Mouse (Mus musculus): ENCODE results near the gene Cnih2. TPM values are rescaled to one million over a fixed set of nuclear protein-coding genes. Genes with fewer than 3 reads are reported as not detected.

Cnih2 gene
- total and polyA plus RNA-seq, 3 experiments = 0.72 to 1.7 TPM; not detected in 1

DNA sequence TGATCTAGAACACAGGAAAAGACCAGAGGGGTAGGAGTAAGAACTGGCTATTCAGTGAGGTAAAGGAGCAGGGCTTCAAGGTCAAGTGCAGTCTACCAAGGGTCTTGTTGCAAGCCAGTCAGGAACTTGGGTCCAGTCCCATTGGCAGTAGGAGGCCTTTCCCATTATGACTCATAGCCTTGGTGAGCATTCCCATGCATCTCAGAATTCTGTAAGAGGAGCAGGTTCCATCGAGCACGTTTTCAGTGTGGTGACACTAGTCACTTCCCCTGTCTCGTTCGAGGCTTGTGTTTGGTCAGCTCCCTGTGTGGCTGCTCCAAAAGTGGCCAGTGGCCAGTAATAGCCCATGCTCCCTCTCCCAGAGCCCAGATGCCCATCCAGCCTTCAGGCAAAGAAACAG lies 52.8 kb downstream of the Cnih2 start:
- H3K27ac ChIP-seq (ENCODE audit: insufficient read depth, low read depth) = no peak overlapping the region
- no peak for TF ChIP-seq JUN (IDR thresholded peaks at IDR 0.05; ENCODE audit: insufficient read depth, low read depth, low read length)
- TF ChIP-seq ZKSCAN1 (IDR thresholded peaks at IDR 0.05; ENCODE audit: borderline replicate concordance, low read depth, low read length) = no peak
- TF ChIP-seq JUND (conservative IDR thresholded peaks at IDR 0.05; ENCODE audit: low read depth, low read length) = no peak
- TF ChIP-seq E2F4 (IDR thresholded peaks at IDR 0.05; ENCODE audit: insufficient replicate concordance, low read depth, low read length) = no peak
- TF ChIP-seq NELFE (IDR thresholded peaks at IDR 0.05; ENCODE audit: low read depth, low read length) = no peak
- no peak for TF ChIP-seq SMC3 (IDR thresholded peaks at IDR 0.05; ENCODE audit: low read depth, low read length)
- TF ChIP-seq MEF2A (IDR thresholded peaks at IDR 0.05; ENCODE audit: borderline replicate concordance, low read depth, low read length) = no peak
- TF ChIP-seq CTCF (conservative IDR thresholded peaks at IDR 0.05 in 1 of 2, IDR thresholded peaks at IDR 0.05 in 1 of 2; ENCODE audit: low read depth in 2 of 2, low read length in 2 of 2) = no peak
- no peak for TF ChIP-seq USF1 (IDR thresholded peaks at IDR 0.05; ENCODE audit: low read depth, low read length)
- TF ChIP-seq BHLHE40 (IDR thresholded peaks at IDR 0.05; ENCODE audit: low read depth, low read length) = no peak
- dilution Hi-C loops (cut with MboI; ENCODE audit: extremely low pct_ligation_motif_present, extremely low pct_unique_long_range_greater_than_20kb, low sequenced_read_pairs) = no loop called here
- H3K4me3 ChIP-seq (replicated peaks in 1 of 3; ENCODE audit: low read depth in 2 of 3, low read length in 2 of 3, poor library complexity in 1 of 3) = no peak overlapping the region
- H3K36me3 ChIP-seq (replicated peaks in 1 of 2; ENCODE audit: control insufficient read depth in 1 of 2, insufficient read depth in 1 of 2, low read length in 1 of 2) = peaks cover 45 to 74% of the 10 kb centered on the region in 2 experiments
- no peak overlapping the region for H3K9ac ChIP-seq (ENCODE audit: insufficient read depth, low read depth)
- H3K9me3 ChIP-seq (replicated peaks; ENCODE audit: low read length) = no peaks in the 10 kb centered on the region
- DNase-seq (ENCODE audit: extremely low read depth) = no peak
- in situ Hi-C loops (cut with MboI; ENCODE audit: low pct_ligation_motif_present, low pct_unique_long_range_greater_than_20kb, low sequenced_read_pairs) = no loop called here
- H3K79me2 ChIP-seq (replicated peaks; ENCODE audit: control insufficient read depth, extremely low read depth, insufficient read depth, poor library complexity, severe bottlenecking) = peaks cover 11% of the 10 kb centered on the region
- no peak overlapping the region for H3K4me2 ChIP-seq (ENCODE audit: insufficient read depth, low read depth, poor library complexity, severe bottlenecking)
- peaks cover 12 to 27% of the 10 kb centered on the region in 2 experiments for H3K4me1 ChIP-seq (ENCODE audit: control insufficient read depth in 1 of 2, insufficient read depth in 2 of 2)
- H3K27me3 ChIP-seq (replicated peaks) = no peaks in the 10 kb centered on the region

Other genes starting within 250 kb of the Cnih2 start
Only the 20 nearest of the 22 such genes appear.
- 0.34 and 0.67 TPM in 2 replicates for gene Actn3, start 220.6 kb downstream of the Cnih2 start, total RNA-seq (2012; rRNA removed)
- gene Actn3, start 220.6 kb downstream of the Cnih2 start, total RNA-seq (2014; rRNA removed) = 0.32 TPM in 1 of 2 replicates, not detected in the other
- gene Actn3, start 220.6 kb downstream of the Cnih2 start, polyA plus RNA-seq (2012; ENCODE audit: insufficient read length, low read depth) = 0.37 and 0.41 TPM in 2 replicates
- 8.0 and 8.4 TPM in 2 replicates for gene Zdhhc24, start 219.9 kb downstream of the Cnih2 start, total RNA-seq (2012; rRNA removed)
- gene Zdhhc24, start 219.9 kb downstream of the Cnih2 start, total RNA-seq (2014; rRNA removed) = 4.5 and 5.0 TPM in 2 replicates
- 4.7 and 5.0 TPM in 2 replicates for gene Zdhhc24, start 219.9 kb downstream of the Cnih2 start, polyA plus RNA-seq (2012; ENCODE audit: insufficient read length, low read depth)
- gene Bbs1, start 191.9 kb downstream of the Cnih2 start, total RNA-seq (2012; rRNA removed) = 2.7 and 3.0 TPM in 2 replicates
- 2.0 and 3.1 TPM in 2 replicates for gene Bbs1, start 191.9 kb downstream of the Cnih2 start, total RNA-seq (2014; rRNA removed)
- 2.1 and 2.8 TPM in 2 replicates for gene Bbs1, start 191.9 kb downstream of the Cnih2 start, polyA plus RNA-seq (2012; ENCODE audit: insufficient read length, low read depth)
- gene Dpp3, start 170.2 kb downstream of the Cnih2 start, total RNA-seq (2012; rRNA removed) = 89.7 and 109 TPM in 2 replicates
- 74.0 and 79.6 TPM in 2 replicates for gene Dpp3, start 170.2 kb downstream of the Cnih2 start, total RNA-seq (2014; rRNA removed)
- gene Dpp3, start 170.2 kb downstream of the Cnih2 start, polyA plus RNA-seq (2012; ENCODE audit: insufficient read length, low read depth) = 97.3 and 100.0 TPM in 2 replicates
- 0.42 TPM in 1 of 2 replicates, not detected in the other for gene Peli3, start 155.4 kb downstream of the Cnih2 start, total RNA-seq (2012; rRNA removed)
- 0.07 TPM in 1 of 2 replicates, not detected in the other for gene Peli3, start 155.4 kb downstream of the Cnih2 start, total RNA-seq (2014; rRNA removed)
- not detected in 2 replicates for gene Peli3, start 155.4 kb downstream of the Cnih2 start, polyA plus RNA-seq (2012; ENCODE audit: insufficient read length, low read depth)
- gene Mrpl11, start 136.4 kb downstream of the Cnih2 start, total RNA-seq (2012; rRNA removed) = 74.0 and 100 TPM in 2 replicates
- 160 and 171 TPM in 2 replicates for gene Mrpl11, start 136.4 kb downstream of the Cnih2 start, total RNA-seq (2014; rRNA removed)
- 101 and 102 TPM in 2 replicates for gene Mrpl11, start 136.4 kb downstream of the Cnih2 start, polyA plus RNA-seq (2012; ENCODE audit: insufficient read length, low read depth)
- gene Npas4, start 108.2 kb downstream of the Cnih2 start, total RNA-seq (2012; rRNA removed) = not detected in 2 replicates
- not detected in 2 replicates for gene Npas4, start 108.2 kb downstream of the Cnih2 start, total RNA-seq (2014; rRNA removed)
- not detected in 2 replicates for gene Npas4, start 108.2 kb downstream of the Cnih2 start, polyA plus RNA-seq (2012; ENCODE audit: insufficient read length, low read depth)
- 4.2 and 6.7 TPM in 2 replicates for gene Slc29a2, start 74.7 kb downstream of the Cnih2 start, total RNA-seq (2012; rRNA removed)
- 0.96 and 2.1 TPM in 2 replicates for gene Slc29a2, start 74.7 kb downstream of the Cnih2 start, total RNA-seq (2014; rRNA removed)
- 5.6 and 6.6 TPM in 2 replicates for gene Slc29a2, start 74.7 kb downstream of the Cnih2 start, polyA plus RNA-seq (2012; ENCODE audit: insufficient read length, low read depth)
- gene B4gat1, start 59.7 kb downstream of the Cnih2 start, total RNA-seq (2012; rRNA removed) = 9.8 and 12.1 TPM in 2 replicates
- 6.9 and 7.7 TPM in 2 replicates for gene B4gat1, start 59.7 kb downstream of the Cnih2 start, total RNA-seq (2014; rRNA removed)
- gene B4gat1, start 59.7 kb downstream of the Cnih2 start, polyA plus RNA-seq (2012; ENCODE audit: insufficient read length, low read depth) = 5.2 and 5.6 TPM in 2 replicates
- gene AC124502.3, start 59.6 kb downstream of the Cnih2 start, total RNA-seq (2012; rRNA removed) = 1.3 and 2.1 TPM in 2 replicates
- gene AC124502.3, start 59.6 kb downstream of the Cnih2 start, total RNA-seq (2014; rRNA removed) = 0.15 and 0.22 TPM in 2 replicates
- 0.29 TPM in 1 of 2 replicates, not detected in the other for gene AC124502.3, start 59.6 kb downstream of the Cnih2 start, polyA plus RNA-seq (2012; ENCODE audit: insufficient read length, low read depth)
- 22.8 and 24.6 TPM in 2 replicates for gene Brms1, start 57.2 kb downstream of the Cnih2 start, total RNA-seq (2012; rRNA removed)
- 30.0 and 36.3 TPM in 2 replicates for gene Brms1, start 57.2 kb downstream of the Cnih2 start, total RNA-seq (2014; rRNA removed)
- 50.9 and 63.7 TPM in 2 replicates for gene Brms1, start 57.2 kb downstream of the Cnih2 start, polyA plus RNA-seq (2012; ENCODE audit: insufficient read length, low read depth)
- gene Rin1, start 48.0 kb downstream of the Cnih2 start, total RNA-seq (2012; rRNA removed) = 0.47 and 0.92 TPM in 2 replicates
- gene Rin1, start 48.0 kb downstream of the Cnih2 start, total RNA-seq (2014; rRNA removed) = 0.13 and 0.30 TPM in 2 replicates
- gene Rin1, start 48.0 kb downstream of the Cnih2 start, polyA plus RNA-seq (2012; ENCODE audit: insufficient read length, low read depth) = 0.74 and 0.89 TPM in 2 replicates
- not detected in 2 replicates for gene Cd248, start 30.4 kb downstream of the Cnih2 start, total RNA-seq (2012; rRNA removed)
- gene Cd248, start 30.4 kb downstream of the Cnih2 start, total RNA-seq (2014; rRNA removed) = not detected in 2 replicates
- gene Cd248, start 30.4 kb downstream of the Cnih2 start, polyA plus RNA-seq (2012; ENCODE audit: insufficient read length, low read depth) = not detected in 2 replicates
- not detected in 2 replicates for gene Tmem151a, start 13.0 kb downstream of the Cnih2 start, total RNA-seq (2012; rRNA removed)
- gene Tmem151a, start 13.0 kb downstream of the Cnih2 start, total RNA-seq (2014; rRNA removed) = not detected in 2 replicates
- gene Tmem151a, start 13.0 kb downstream of the Cnih2 start, polyA plus RNA-seq (2012; ENCODE audit: insufficient read length, low read depth) = not detected in 2 replicates
- 62.6 and 65.0 TPM in 2 replicates for gene Yif1a, start 10.0 kb downstream of the Cnih2 start, total RNA-seq (2012; rRNA removed)
- gene Yif1a, start 10.0 kb downstream of the Cnih2 start, total RNA-seq (2014; rRNA removed) = 63.6 and 72.4 TPM in 2 replicates
- gene Yif1a, start 10.0 kb downstream of the Cnih2 start, polyA plus RNA-seq (2012; ENCODE audit: insufficient read length, low read depth) = 33.1 and 39.0 TPM in 2 replicates
- 78.4 and 90.6 TPM in 2 replicates for gene Rab1b, start 8.6 kb upstream of the Cnih2 start, total RNA-seq (2012; rRNA removed)
- 76.3 and 88.3 TPM in 2 replicates for gene Rab1b, start 8.6 kb upstream of the Cnih2 start, total RNA-seq (2014; rRNA removed)
- 80.5 and 87.1 TPM in 2 replicates for gene Rab1b, start 8.6 kb upstream of the Cnih2 start, polyA plus RNA-seq (2012; ENCODE audit: insufficient read length, low read depth)
- gene Klc2, start 20.0 kb upstream of the Cnih2 start, total RNA-seq (2012; rRNA removed) = 7.9 and 9.5 TPM in 2 replicates
- gene Klc2, start 20.0 kb upstream of the Cnih2 start, total RNA-seq (2014; rRNA removed) = 4.8 and 5.9 TPM in 2 replicates
- gene Klc2, start 20.0 kb upstream of the Cnih2 start, polyA plus RNA-seq (2012; ENCODE audit: insufficient read length, low read depth) = 9.5 and 12.0 TPM in 2 replicates
- 10.7 and 14.4 TPM in 2 replicates for gene Pacs1, start 174.6 kb upstream of the Cnih2 start, total RNA-seq (2012; rRNA removed)
- gene Pacs1, start 174.6 kb upstream of the Cnih2 start, total RNA-seq (2014; rRNA removed) = 2.0 and 2.4 TPM in 2 replicates
- gene Pacs1, start 174.6 kb upstream of the Cnih2 start, polyA plus RNA-seq (2012; ENCODE audit: insufficient read length, low read depth) = 8.9 and 10.1 TPM in 2 replicates
- 191 and 195 TPM in 2 replicates for gene Sf3b2, start 196.9 kb upstream of the Cnih2 start, total RNA-seq (2012; rRNA removed)
- gene Sf3b2, start 196.9 kb upstream of the Cnih2 start, total RNA-seq (2014; rRNA removed) = 155 and 161 TPM in 2 replicates
- gene Sf3b2, start 196.9 kb upstream of the Cnih2 start, polyA plus RNA-seq (2012; ENCODE audit: insufficient read length, low read depth) = 238 and 279 TPM in 2 replicates
- not detected in 2 replicates for gene Gal3st3, start 199.8 kb upstream of the Cnih2 start, total RNA-seq (2012; rRNA removed)
- gene Gal3st3, start 199.8 kb upstream of the Cnih2 start, total RNA-seq (2014; rRNA removed) = not detected in 2 replicates
- not detected in 2 replicates for gene Gal3st3, start 199.8 kb upstream of the Cnih2 start, polyA plus RNA-seq (2012; ENCODE audit: insufficient read length, low read depth)